8 mouse cellular contexts compared by ENCODE assay signal in genomic region chr1:55130190-55130916, GRCm38 (mm10). TPM values are rescaled to one million over a fixed set of nuclear protein-coding genes. Genes with fewer than 3 reads are reported as not detected.
DNase-seq lines count a peak whose midpoint lies in the region; ATAC-seq and TF ChIP-seq lines count a peak whose summit lies in the region.

No protein-coding gene starts in this region.

- no peak for TF ChIP-seq CTCF in C2C12 (IDR thresholded peaks at IDR 0.05; ENCODE audit: control insufficient read depth, insufficient read depth, insufficient read length)
- TF ChIP-seq CTCF in stomach, postnatal 0 days (IDR thresholded peaks at IDR 0.05; ENCODE audit: low read depth) = no peak

- ATAC-seq in cerebellum, adult (ENCODE audit: insufficient number of reproducible peaks, low FRiP score, low TSS enrichment) = no peak
- peak; percentile 11; the same call in 1 of the 2 replicates for ATAC-seq in erythroid progenitor cell, adult 5-6 weeks (replicated peaks; ENCODE audit: low FRiP score, poor library complexity, severe bottlenecking)
- ATAC-seq in limb, embryonic 15.5 days (ENCODE audit: insufficient number of reproducible peaks, low FRiP score, low TSS enrichment, low read depth) = no peak
- no peak for ATAC-seq in stomach, postnatal 0 days (ENCODE audit: low FRiP score, low TSS enrichment)

- no peak for TF ChIP-seq EP300 in stomach, postnatal 0 days (optimal IDR thresholded peaks at IDR 0.05)

- peaks cover 11% of the 10 kb centered on the region for H3K4me1 ChIP-seq in limb, embryonic 15.5 days
- no peaks in the 10 kb centered on the region for H3K4me1 ChIP-seq in stomach, postnatal 0 days (replicated peaks; ENCODE audit: control insufficient read depth, insufficient read depth)

- H3K4me2 ChIP-seq in limb, embryonic 15.5 days = peak overlapping the region; percentile 56
- H3K4me2 ChIP-seq in stomach, postnatal 0 days (replicated peaks; ENCODE audit: low read depth) = peak overlapping the region; percentile 69

- peaks cover 43% of the 10 kb centered on the region for H3K79me2 ChIP-seq in C2C12 (ENCODE audit: control insufficient read depth, insufficient read depth)

- WGBS in limb, embryonic 15.5 days = 61% methylated on average over 10 of the region's 10 CpGs
- WGBS in stomach, postnatal 0 days = 53% methylated on average over 10 of the region's 10 CpGs

- peak overlapping the region; percentile 44; the same call in 1 of the 2 replicates for H3K9ac ChIP-seq in limb, embryonic 15.5 days
- peak overlapping the region; percentile 66 for H3K9ac ChIP-seq in stomach, postnatal 0 days (ENCODE audit: low read length)

- H3K27me3 ChIP-seq in C2C12 (ENCODE audit: control insufficient read depth, insufficient read depth, insufficient read length) = no peaks in the 10 kb centered on the region
- H3K27me3 ChIP-seq in limb, embryonic 15.5 days = no peaks in the 10 kb centered on the region
- no peaks in the 10 kb centered on the region for H3K27me3 ChIP-seq in stomach, postnatal 0 days (ENCODE audit: control insufficient read depth, insufficient read depth, low read length)

- DNase-seq in cerebellum, adult 9-11 months = peak; percentile 31
- no peak for DNase-seq in stomach, postnatal 0 days (ENCODE audit: low spot score)
- DNase-seq in layer of hippocampus, adult 18-20 months (ENCODE audit: low spot score in 2 of 2) = no peak
- DNase-seq in gastrocnemius, adult 8-10 months (ENCODE audit: low spot score in 2 of 2) = no peak

- H3K36me3 ChIP-seq in C2C12 (ENCODE audit: control insufficient read depth, insufficient read depth) = peaks cover 7% of the 10 kb centered on the region
- no peaks in the 10 kb centered on the region; the same call in 1 of the 2 replicates for H3K36me3 ChIP-seq in limb, embryonic 15.5 days
- H3K36me3 ChIP-seq in stomach, postnatal 0 days (ENCODE audit: control insufficient read depth, insufficient read depth, low read length) = no peaks in the 10 kb centered on the region

- H3K4me3 ChIP-seq in C2C12 (ENCODE audit: insufficient read depth, poor library complexity, severe bottlenecking) = peak overlapping the region; percentile 80
- peak overlapping the region; percentile 98 for H3K4me3 ChIP-seq in limb, embryonic 15.5 days
- peak overlapping the region; percentile 97 for H3K4me3 ChIP-seq in stomach, postnatal 0 days (ENCODE audit: low read depth, low read length)

- no peak overlapping the region for H3ac ChIP-seq in C2C12 (ENCODE audit: control insufficient read depth, insufficient read length, low read depth)

- no peaks in the 10 kb centered on the region for H3K9me3 ChIP-seq in limb, embryonic 15.5 days
- no peaks in the 10 kb centered on the region for H3K9me3 ChIP-seq in stomach, postnatal 0 days (ENCODE audit: control insufficient read depth, low read length)

- peak overlapping the region; percentile 98 for H3K27ac ChIP-seq in limb, embryonic 15.5 days
- peak overlapping the region; percentile 100 for H3K27ac ChIP-seq in stomach, postnatal 0 days (replicated peaks)

- peaks cover 35% of the 10 kb centered on the region for H3K79me3 ChIP-seq in C2C12 (ENCODE audit: low read depth)

TF ChIP-seq in C2C12, 6 proteins besides CTCF, POLR2A, EP300 and RAD21:
- TF ChIP-seq CEBPB (IDR thresholded peaks at IDR 0.05; ENCODE audit: low read depth) (no peak), MYOD1 (IDR thresholded peaks at IDR 0.05; ENCODE audit: control insufficient read depth, insufficient read length, low read depth) (no peak), FOSL1 (IDR thresholded peaks at IDR 0.05; ENCODE audit: insufficient read depth, low read length, poor library complexity, severe bottlenecking) (no peak), USF1 (IDR thresholded peaks at IDR 0.05; ENCODE audit: low read depth) (no peak), MAX (IDR thresholded peaks at IDR 0.05) (no peak), MYOG (IDR thresholded peaks at IDR 0.05; ENCODE audit: control insufficient read depth, extremely low read depth, insufficient read length) (no peak)

RNA-seq across cellular contexts. Expression of gene Mob4, which starts 0.7 kb away (rescaled TPM):
- polyA plus RNA-seq in C2C12 (2012; fragmentation: generic; extraction: Trizol) = 15.5 TPM
- total RNA-seq in erythroid progenitor cell, adult 5-6 weeks (2015; ENCODE audit: low replicate concordance) = 31.9 and 42.2 TPM in 2 replicates
- 46.0 and 70.0 TPM in 2 replicates for total RNA-seq in erythroid progenitor cell, adult 5-6 weeks (2017; ENCODE audit: low replicate concordance)
- polyA plus RNA-seq in limb, embryonic 15.5 days (2015; fragmentation: Nextera tagmentation; extraction: Ambion mirVana) = 134 and 138 TPM in 2 replicates
- polyA plus RNA-seq in stomach, postnatal 0 days (2015; fragmentation: Nextera tagmentation; extraction: Ambion mirVana) = 128 and 139 TPM in 2 replicates
- total RNA-seq in layer of hippocampus, adult 18-20 months (2021) = 10 to 100 TPM; 54.8 to 55.1 TPM
- total RNA-seq in gastrocnemius, adult 8-10 months (2022) = 10 to 100 TPM; 33.1 to 39.3 (median 37.1) TPM

RNA-seq across cellular contexts. Expression of gene Hspd1, which starts 42.3 kb away (rescaled TPM):
- polyA plus RNA-seq in C2C12 (2012; fragmentation: generic; extraction: Trizol) = 297 TPM
- total RNA-seq in erythroid progenitor cell, adult 5-6 weeks (2015; ENCODE audit: low replicate concordance) = 21.3 and 49.9 TPM in 2 replicates
- 35.6 and 60.8 TPM in 2 replicates for total RNA-seq in erythroid progenitor cell, adult 5-6 weeks (2017; ENCODE audit: low replicate concordance)
- 298 and 308 TPM in 2 replicates for polyA plus RNA-seq in limb, embryonic 15.5 days (2015; fragmentation: Nextera tagmentation; extraction: Ambion mirVana)
- polyA plus RNA-seq in stomach, postnatal 0 days (2015; fragmentation: Nextera tagmentation; extraction: Ambion mirVana) = 154 and 166 TPM in 2 replicates
- total RNA-seq in layer of hippocampus, adult 18-20 months (2021) = 100 to 1,000 TPM; 179 to 181 TPM
- 100 to 1,000 TPM; 158 to 189 (median 168) TPM for total RNA-seq in gastrocnemius, adult 8-10 months (2022)

RNA-seq across cellular contexts. Expression of gene Hspe1, which starts 42.4 kb away (rescaled TPM):
- 914 TPM for polyA plus RNA-seq in C2C12 (2012; fragmentation: generic; extraction: Trizol)
- 63.4 and 84.3 TPM in 2 replicates for total RNA-seq in erythroid progenitor cell, adult 5-6 weeks (2015; ENCODE audit: low replicate concordance)
- 40.1 and 54.0 TPM in 2 replicates for total RNA-seq in erythroid progenitor cell, adult 5-6 weeks (2017; ENCODE audit: low replicate concordance)
- 267 and 321 TPM in 2 replicates for polyA plus RNA-seq in limb, embryonic 15.5 days (2015; fragmentation: Nextera tagmentation; extraction: Ambion mirVana)
- 295 and 324 TPM in 2 replicates for polyA plus RNA-seq in stomach, postnatal 0 days (2015; fragmentation: Nextera tagmentation; extraction: Ambion mirVana)
- total RNA-seq in layer of hippocampus, adult 18-20 months (2021) = 100 to 1,000 TPM in 1 of 2 experiments, 10 to 100 TPM in 1; 95.7 to 106 TPM
- 100 to 1,000 TPM in 2 of 4 experiments, 10 to 100 TPM in 2; 83.2 to 102 (median 92.9) TPM for total RNA-seq in gastrocnemius, adult 8-10 months (2022)
